Mouse (Mus musculus) megakaryocyte, embryonic 14.5 days (primary cell): ENCODE measurements around the gene Clic4.

Experiments
- FLI1 ChIP-seq: IDR thresholded peaks from 2 replicates; pipeline ENCODE4 v1.6.1; 2012; ENCODE audit warnings: low read length, inconsistent platforms, mixed read lengths
- GATA1 ChIP-seq: IDR thresholded peaks from 3 replicates; pipeline ENCODE4 v1.6.1; 2012; ENCODE audit warnings: mixed read lengths, low read length, inconsistent platforms, borderline replicate concordance

DNA sequence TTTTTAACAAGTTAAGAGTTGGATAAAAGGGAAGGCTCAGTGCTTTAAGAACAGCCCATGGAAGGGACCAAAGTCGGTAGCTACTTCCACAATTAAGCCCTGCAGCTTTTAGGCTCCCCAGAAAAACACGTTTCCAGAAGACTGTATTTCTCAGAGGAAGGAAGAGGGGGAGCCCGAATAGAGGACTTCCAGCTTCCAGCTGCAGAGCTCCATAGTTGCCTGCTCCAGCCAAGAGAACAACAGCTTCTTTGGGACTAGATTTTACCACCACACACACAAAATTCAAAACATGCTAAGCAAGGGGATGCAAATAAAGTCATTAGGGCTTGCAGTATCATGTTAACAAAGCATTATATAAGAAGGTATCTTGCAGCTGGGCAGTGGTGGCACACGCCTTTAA lies 42.7 kb downstream of the Clic4 start:
- TF ChIP-seq GATA1 (no peak), FLI1 (no peak)
